Mouse (Mus musculus) frontal cortex, postnatal 36 days (tissue): ENCODE measurements around the gene Hsd17b12.

Experiments
- DNase-seq, 2 experiments: peaks; one replicate each; pipeline ENCODE4 v3.0.0; 2022; ENCODE audit warnings: low spot score in 2 of 2

Gene Hsd17b12

DNA sequence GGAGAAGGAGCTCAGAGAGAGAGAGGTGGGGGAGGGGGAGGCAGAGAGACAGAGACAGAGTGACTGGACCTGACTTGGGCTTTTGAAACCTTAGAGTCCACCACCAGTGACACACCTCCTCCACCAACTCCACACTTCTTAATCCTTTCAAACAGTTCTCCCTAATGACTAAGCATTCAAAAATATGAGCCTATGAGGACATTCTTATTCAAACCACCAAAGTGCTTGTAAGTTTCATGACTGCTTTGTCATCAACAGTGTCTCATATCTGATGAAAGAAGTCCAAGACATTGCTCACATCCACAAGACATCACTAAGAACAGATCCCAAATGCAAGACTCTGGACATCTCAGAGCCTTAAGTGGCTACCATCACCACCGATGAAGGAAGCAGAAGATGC lies 67.9 kb downstream of the Hsd17b12 start:
- DNase-seq, result no peak

GRCm38 (mm10) chr2:94069482-94069881 lies 88.3 kb downstream of the Hsd17b12 start:
- DNase-seq, result peak in 1 of 2 experiments; percentile 22

GRCm38 (mm10) chr2:94066540-94067135 lies 91.1 kb downstream of the Hsd17b12 start:
- DNase-seq, result no peak

GRCm38 (mm10) chr2:94066120-94066519 lies 91.6 kb downstream of the Hsd17b12 start:
- DNase-seq, result no peak

GRCm38 (mm10) chr2:94062791-94063190 lies 95.0 kb downstream of the Hsd17b12 start:
- no peak for DNase-seq

GRCm38 (mm10) chr2:94059459-94059858 lies 98.3 kb downstream of the Hsd17b12 start:
- no peak for DNase-seq

GRCm38 (mm10) chr2:94054813-94055212 lies 103.0 kb downstream of the Hsd17b12 start:
- DNase-seq, result peak in 1 of 2 experiments; percentile 48

DNA sequence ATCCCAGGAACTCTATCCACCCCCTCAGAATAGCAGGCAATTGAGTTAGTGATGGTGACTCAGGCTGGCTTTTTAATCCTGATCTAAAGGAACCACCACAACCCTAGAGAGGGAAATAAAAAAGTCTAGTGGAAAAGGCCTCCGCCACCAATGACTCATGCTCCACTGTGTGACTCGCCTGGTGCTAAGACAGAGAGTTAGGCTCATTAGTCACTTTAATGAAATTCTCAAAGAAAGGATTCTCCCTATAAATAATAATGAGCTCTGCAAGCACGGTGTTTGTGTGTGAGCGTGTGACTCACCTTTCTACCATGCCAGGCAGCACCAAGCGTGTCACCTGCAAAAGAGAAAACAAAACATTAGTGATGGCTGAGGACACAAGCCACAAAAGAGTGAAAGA lies 105.8 kb downstream of the Hsd17b12 start:
- DNase-seq, result peak in 1 of 2 experiments; percentile 40

DNA sequence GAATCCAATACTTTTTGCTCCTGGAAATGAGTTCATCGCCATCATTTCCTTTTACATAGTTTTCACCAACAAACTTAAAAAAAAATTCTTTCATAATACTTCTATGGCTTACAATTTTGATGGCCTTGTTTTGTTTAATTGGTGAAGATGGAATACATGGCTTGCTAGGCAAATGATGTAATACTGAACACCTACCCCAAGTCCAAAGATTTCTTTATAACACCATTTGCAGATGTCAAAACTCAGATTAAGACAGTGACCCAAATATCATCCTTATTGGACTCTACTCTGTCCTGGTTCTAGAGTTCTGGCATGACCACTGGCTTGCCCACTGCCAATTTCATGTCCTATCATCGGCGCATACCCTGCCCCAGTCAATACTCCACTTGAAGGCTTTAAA lies 106.9 kb downstream of the Hsd17b12 start:
- DNase-seq, result no peak

DNA sequence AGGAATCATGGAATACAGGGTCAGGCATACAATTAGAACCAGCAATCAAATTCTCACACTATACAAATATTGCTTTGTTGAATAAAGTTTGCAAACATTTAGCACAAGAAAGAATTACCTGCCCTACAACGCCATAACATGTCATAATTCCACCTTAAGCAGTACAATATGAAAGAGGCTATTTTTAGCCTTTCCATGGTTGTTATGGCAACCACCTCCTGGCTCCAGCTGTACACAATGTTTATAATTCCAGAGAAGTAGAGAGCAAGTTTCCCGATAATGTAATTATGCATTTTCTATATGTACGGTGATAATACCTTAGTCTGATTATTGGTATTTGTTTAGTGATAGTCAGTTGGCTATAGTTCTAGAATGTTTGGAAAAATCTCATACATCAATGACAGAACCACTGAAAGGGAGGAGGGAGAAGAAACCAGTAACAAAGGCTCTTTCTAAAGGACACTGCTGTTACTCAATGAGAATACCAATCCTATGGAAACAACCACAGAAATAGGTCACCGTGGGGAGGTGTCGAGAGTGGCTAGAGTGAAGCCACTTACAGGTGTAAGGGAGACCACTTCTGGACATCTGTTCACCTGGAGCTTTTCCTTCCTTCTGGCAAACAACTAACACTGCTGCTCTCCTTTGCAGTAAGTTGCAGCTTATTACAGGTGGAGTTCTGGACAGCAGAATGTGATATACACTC lies 108.1 kb downstream of the Hsd17b12 start:
- DNase-seq, result no peak

- no peak for DNase-seq
Observed at GRCm38 (mm10) chr2:94048733-94049470, 108.9 kb downstream of the Hsd17b12 start.

GRCm38 (mm10) chr2:94048271-94048670 lies 109.5 kb downstream of the Hsd17b12 start:
- DNase-seq, result no peak

DNA sequence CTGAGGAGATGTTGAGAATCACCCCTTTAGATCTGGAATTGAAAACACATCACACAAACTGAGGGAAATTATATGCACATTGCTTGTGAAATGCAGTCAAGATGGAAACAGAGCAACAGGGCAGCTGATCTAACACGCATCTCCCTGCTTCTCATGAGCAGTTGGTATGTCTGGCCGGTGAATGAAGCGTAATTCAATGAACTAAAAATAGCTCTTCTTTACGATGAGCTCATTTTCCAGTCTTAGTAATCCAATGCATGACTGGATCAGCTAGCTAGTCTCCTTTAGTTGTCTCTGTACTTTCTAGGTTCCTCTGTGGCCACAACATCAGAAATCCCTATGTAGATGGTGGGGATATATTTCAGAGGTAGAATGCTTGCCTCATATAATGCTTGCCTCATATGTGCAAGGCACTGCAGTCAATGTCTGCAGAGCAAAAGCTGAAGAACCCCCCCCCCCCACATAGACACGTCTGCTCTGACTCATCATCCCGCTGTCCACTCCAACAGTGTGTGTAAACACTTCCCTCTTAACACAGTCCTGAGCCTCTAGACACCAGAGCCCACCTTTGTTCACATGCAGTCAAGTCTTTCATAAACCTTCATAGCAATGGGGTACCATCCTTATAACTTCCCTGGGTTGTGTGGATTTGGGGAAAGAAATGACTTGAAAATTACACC lies 112.2 kb downstream of the Hsd17b12 start:
- no peak for DNase-seq

GRCm38 (mm10) chr2:94044174-94044573 lies 113.6 kb downstream of the Hsd17b12 start:
- no peak for DNase-seq

GRCm38 (mm10) chr2:94043662-94044061 lies 114.1 kb downstream of the Hsd17b12 start:
- peak in 1 of 2 experiments; percentile 46 for DNase-seq

DNA sequence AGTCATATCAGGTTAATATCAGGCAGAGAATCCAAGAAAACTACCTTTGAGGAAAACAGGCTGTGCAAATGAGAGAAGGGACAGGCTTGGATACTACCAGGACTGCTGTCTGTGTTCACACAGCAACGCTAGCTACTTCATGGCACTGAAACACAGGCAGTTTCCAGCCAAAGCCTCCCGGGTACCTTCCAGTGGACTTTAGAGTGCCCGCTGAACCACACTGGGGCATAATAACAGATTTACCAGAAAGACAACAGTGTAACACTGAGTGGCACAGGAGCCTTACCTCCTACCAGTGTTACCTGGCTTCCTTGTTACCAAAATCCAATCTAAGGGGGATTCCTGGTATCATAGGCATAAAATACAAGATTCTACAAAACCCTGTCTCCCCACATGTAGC lies 115.3 kb downstream of the Hsd17b12 start:
- no peak for DNase-seq

- DNase-seq, result no peak
Observed at GRCm38 (mm10) chr2:94040391-94041125, 117.2 kb downstream of the Hsd17b12 start.

DNA sequence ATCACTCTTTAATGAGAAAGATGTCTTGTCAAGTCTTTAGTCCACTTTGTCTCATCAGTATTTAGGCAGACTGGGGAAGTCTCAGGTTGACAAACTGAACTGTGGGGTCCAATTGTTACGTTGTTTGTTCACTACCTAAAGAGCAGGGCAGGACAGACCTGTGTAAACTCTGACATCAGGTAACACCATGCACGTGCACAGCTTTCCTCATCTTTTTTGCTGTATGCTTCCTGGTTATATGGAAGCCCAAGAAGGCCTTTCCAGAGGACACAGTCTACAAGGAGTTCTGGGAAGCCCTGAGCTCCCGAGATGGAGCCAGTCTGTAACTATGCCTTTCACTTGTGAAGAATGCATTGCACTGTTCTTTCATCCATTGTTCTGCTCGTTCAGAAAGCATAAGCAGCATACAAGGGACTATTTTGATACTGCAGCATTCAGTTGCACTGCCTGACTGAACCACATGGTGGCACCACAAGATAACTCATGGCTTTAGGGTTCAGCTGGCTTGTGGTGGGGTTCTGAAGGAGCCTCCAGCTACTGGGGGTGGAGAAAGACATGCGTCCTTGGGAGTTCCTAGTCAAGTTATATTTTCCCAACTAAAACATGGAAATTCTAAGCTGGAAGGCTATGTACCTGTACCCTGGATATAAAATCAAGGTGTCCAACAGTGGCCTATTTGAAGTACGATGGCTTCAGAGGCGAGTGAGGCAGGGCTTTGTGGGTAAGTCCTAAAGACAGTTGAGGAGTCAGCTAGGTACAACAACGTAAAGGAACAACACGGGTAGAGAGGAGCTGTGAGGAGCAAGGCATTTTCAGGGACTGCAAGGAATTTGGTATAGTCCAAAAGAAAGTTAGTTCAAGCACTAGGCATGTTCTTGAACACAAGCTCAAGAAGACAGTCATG lies 122.1 kb downstream of the Hsd17b12 start:
- DNase-seq, result peak; percentile 85 to 92

GRCm38 (mm10) chr2:94030602-94031001 lies 127.2 kb downstream of the Hsd17b12 start:
- DNase-seq, result no peak

- no peak for DNase-seq
Observed at GRCm38 (mm10) chr2:94024637-94025036, 133.1 kb downstream of the Hsd17b12 start.
